Mouse (Mus musculus) layer of hippocampus, postnatal 25 days (tissue): ENCODE data around the gene Amtn. TPM values are rescaled to one million over a fixed set of nuclear protein-coding genes. Genes with fewer than 3 reads are reported as not detected.
"Not testable (repeated sequence)": the region's sequence is repeated elsewhere in the genome, so short reads cannot be mapped to it uniquely, and the experiment has no call there.

ENCODE experiments used
- DNase-seq, 2 experiments: peaks; one replicate each; pipeline ENCODE4 v3.0.0; 2022; ENCODE audit warnings: mixed read lengths in 2 of 2, low spot score in 1 of 2; ENCODE audit errors: extremely low spot score in 1 of 2
- total RNA-seq, 2 experiments: library from RNA; stranded (reverse); gene quantifications; 2 replicates each; pipeline ENCODE4 v1.2.3; 2021

Gene Amtn
- total RNA-seq = not detected

DNA sequence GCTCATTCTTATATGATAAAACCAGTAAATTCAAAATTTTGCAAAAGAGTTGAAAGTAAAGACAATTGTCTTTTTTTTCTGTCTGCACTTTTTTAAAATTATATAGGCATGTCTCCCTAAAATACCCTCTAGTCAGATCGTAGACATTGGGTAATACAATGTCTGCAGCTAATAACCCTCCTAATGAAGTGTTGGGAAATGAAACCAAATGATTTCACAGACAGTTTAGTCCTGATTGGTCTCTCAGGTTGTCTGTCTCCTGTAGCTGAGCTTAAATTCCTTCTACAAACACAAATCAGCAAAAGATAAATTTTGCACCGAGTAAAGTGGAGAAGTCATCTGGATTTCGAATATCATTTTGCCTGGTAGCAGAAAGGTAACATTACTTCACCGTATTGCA, at the start of gene Amtn:
Amtn (plus strand) TSS at position 301 of the 400 bp plus-strand sequence.
- DNase-seq = no peak

GRCm38 (mm10) chr5:88348533-88348932, 27.4 kb upstream of the Amtn start:
- not testable (repeated sequence) for DNase-seq

- peak; percentile 17 to 57 for DNase-seq
Measured at GRCm38 (mm10) chr5:88364768-88365167, 11.1 kb upstream of the Amtn start.

DNA sequence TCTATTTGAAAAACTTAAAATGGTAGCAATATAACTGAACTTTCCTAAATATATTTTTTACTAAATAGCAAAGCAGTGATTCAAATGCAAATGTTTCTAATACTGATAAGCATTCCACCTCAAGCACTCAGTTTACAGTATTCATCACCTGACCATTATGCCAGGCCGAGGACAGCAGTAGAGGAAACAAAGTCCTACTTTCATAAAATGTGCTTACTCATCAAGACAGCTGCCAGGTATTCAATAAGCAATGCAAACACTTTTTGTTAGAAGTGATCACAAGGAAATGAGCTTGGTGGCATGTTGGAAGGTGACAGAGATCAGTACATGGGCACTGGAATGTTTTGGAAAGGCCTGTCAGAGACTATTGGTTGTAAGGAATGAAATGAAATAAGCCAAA, 9.0 kb upstream of the Amtn start:
- DNase-seq = no peak

DNA sequence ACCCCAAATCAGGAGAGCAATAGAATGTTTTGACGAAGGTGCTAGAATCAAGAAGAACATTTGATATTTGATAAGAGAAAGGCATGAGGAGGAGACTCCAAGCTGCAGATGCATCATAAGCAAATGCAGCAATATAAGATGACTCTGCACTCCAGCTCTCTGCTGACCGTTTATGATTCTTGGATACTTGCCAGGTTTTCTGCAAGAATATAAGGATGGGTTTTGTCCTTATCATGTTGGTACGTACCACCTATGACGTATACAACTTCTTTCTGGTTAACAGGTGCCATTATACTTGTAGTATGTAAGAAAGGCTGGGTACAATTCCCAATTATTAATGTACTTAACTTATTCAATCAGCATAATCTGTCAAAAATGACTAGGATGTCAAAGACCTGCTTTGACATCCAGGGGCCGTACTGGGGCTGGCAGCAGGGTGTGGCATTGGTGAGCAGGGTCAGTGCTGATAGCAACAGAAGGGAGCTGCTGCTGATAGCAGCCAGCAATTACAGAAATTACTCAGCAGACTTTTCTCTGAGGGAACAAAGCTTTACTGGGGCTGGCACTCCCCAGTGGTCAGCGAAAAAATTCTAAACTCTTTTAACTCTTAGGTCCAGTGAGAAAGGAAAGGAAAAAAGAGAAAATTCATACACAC, 5.2 kb upstream of the Amtn start:
- DNase-seq = no peak

- DNase-seq = no peak
Measured at GRCm38 (mm10) chr5:88372563-88372962, 3.3 kb upstream of the Amtn start.

GRCm38 (mm10) chr5:88391960-88392359, 16.1 kb downstream of the Amtn start:
- DNase-seq = not testable (repeated sequence)

DNA sequence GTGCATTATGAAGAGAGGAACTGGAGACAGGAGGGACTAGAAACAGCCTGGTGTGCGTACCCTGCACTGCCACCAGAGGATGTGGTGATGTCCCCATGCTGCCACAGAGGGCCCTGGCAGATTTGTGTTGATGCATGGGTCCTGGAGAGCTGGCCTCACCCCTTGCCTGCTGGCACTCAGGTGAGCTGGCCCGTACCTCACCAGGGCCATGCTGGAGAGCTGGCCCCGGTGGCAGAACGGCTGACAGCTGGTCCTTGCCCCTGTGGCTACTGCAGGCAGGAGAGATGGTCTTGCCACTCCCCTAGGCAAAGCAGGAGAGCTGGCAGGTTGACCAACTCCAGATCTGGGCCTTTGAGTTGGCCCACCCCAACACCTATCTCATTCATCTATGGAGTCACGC, 22.7 kb downstream of the Amtn start:
- DNase-seq = no peak

DNA sequence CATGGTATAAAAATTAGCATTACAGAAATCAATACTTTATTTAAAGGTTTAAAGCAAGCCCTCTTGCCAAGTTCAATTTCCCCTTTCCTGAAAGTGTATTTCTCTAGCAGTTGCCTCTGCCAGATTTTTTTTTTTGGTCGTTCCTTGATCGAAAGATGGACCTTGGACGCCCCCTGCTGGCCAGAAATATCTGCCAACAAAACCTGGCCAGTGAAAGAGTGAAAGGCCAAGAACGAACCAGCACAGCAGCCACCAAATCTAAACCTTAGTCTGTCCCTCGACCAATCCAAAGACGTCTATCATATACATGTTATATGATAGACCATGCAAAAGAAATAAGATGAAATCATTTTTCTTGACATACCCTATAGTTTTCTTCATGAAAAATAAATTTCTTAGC, 23.9 kb downstream of the Amtn start:
- peak; percentile 72 to 95 for DNase-seq

- no peak for DNase-seq
Measured at GRCm38 (mm10) chr5:88401464-88401863, 25.6 kb downstream of the Amtn start.

DNA sequence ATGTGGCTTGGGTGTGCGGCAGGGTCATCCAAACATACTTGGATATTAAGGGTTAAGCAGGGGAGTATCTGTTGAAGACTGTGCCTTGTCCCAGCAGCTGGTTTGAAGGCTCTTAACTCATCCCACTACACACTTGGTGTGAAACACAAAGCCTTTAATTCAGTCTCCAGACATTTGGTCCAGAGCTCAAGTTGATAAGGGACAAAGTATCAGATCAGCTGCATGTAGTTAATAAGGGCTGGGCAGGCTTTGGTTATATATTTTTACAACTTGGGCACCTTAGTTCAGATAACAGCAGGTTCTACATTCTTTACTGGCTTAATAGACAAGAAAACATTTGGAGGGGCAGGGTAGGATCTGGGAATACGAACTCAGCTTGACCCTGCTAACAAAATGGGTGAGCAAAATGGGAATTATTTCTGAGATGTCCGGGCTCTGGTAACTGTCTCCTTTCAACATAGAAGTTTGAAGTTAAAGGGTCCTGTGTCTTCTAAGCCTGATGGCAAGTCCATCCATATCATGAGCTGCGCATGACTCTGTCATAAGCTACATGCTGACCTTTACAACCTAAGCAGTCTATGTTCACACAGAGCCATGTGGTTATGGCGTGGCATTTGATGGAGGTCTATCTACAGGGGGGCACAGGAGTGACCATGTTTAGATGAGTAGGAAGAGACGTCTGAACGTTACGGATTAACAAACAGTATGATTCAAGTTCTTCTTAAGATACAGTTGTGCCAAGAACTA, 44.6 kb downstream of the Amtn start:
- DNase-seq = no peak

- not testable (repeated sequence) for DNase-seq
Measured at GRCm38 (mm10) chr5:88424892-88425291, 49.0 kb downstream of the Amtn start.

DNA sequence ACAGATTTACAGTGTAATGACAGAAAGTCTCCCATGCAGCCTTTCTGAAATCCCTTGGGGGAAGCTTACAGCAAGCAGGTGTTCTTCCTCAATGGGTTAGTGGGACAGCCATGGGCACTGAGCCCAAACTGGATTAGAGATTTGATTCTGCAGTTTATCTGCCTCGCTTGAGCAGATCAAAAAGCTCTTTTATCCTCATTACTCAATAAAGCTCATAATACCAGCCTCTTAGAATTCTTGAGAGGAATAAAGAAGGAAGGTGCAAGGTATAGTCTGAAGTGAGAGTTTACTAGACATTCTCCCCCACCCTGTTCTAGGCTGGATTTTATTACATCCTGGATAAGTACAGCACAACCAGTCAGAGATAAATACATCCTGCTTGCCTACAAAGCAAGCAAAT, 50.8 kb downstream of the Amtn start:
- no peak for DNase-seq

Other genes starting within 250 kb of the Amtn start
- not detected for gene Gm11115, start 222.0 kb upstream of the Amtn start, total RNA-seq
- gene Gm7714, start 107.2 kb upstream of the Amtn start, total RNA-seq = not detected
- not detected for gene Prol1, start 58.8 kb upstream of the Amtn start, total RNA-seq
- not detected for gene Ambn, start 79.9 kb downstream of the Amtn start, total RNA-seq
- not detected for gene Enam, start 111.9 kb downstream of the Amtn start, total RNA-seq
- under 1 TPM in 1 of 2 experiments, not detected in 1; 0.26 TPM for gene Jchain, start 151.8 kb downstream of the Amtn start, total RNA-seq
- 10 to 100 TPM; 24.8 to 26.3 TPM for gene Utp3, start 178.4 kb downstream of the Amtn start, total RNA-seq
- gene Rufy3, start 188.9 kb downstream of the Amtn start, total RNA-seq = 100 to 1,000 TPM; 158 to 162 TPM